Mouse (Mus musculus) retina, postnatal 1 day (tissue): ENCODE results near the gene Ccdc142.

Experiments used
- DNase-seq: peaks from one replicate; pipeline ENCODE4 v3.0.0-alpha.2; 2012

Gene Ccdc142

DNA sequence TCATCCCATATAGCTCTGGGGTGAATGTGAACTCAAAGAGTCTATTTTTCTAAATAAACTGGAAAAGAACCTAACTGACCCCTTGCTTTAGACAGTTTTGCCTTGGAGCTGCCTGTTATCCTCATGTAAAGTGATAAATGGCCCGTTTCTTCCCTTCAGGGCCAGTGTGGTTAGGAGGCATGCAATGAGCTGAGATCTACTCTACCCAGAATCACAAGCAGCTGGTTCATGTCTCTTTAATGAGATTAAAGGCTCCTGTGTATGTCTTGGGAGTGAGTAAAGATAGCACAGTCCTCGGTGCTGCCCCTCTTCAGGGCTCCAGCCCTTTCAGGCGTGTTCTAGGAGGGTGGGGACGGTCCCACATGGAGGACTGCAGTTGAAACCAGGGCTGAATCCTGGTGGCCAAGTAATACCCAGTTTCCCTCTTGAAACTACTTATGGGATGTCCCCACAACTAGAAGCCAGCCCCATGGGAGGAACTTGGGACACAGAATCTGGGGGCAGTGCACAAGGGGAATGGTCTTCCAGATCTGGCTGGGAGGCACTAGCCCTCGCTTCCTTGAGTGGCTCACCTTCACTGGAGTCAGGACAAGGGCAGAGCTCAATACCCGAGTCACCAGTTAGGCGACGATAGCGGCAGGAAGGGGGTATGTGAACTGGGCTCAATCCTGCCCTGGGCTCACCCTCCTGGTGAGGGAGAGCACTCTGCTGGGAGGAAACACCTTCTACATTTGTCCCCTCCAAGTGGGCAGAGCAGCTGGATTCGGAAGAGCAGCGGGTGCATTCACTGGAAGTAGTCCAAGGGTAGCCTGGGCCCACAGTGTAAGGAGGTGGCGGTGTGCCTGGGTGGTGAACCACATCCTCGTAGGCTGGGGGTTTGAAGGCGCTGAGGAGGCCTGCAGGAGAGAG, 17.7 kb downstream of the Ccdc142 start:
- DNase-seq = no peak

DNA sequence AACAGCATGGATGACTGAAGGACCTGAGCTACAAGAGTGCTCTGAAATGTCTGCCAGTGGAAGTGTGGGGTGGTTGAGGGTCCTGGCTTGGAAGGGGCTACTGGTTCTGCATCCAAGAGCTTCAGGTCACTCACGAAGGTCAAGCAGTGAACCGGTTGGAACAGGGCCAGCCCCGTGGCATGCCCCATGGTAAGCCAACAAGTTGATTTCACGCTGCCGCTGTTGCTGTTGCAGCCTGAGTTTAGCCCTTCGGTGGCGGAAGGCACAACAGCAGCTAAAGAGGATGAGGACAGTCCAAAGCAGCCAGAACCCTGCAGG, 18.3 kb downstream of the Ccdc142 start:
- no peak for DNase-seq

GRCm38 (mm10) chr6:83120930-83121862, 19.8 kb downstream of the Ccdc142 start, which contains the start of gene Wbp1:
Wbp1 (minus strand) TSS chr6:83121559.
- peak; percentile 100 for DNase-seq

DNA sequence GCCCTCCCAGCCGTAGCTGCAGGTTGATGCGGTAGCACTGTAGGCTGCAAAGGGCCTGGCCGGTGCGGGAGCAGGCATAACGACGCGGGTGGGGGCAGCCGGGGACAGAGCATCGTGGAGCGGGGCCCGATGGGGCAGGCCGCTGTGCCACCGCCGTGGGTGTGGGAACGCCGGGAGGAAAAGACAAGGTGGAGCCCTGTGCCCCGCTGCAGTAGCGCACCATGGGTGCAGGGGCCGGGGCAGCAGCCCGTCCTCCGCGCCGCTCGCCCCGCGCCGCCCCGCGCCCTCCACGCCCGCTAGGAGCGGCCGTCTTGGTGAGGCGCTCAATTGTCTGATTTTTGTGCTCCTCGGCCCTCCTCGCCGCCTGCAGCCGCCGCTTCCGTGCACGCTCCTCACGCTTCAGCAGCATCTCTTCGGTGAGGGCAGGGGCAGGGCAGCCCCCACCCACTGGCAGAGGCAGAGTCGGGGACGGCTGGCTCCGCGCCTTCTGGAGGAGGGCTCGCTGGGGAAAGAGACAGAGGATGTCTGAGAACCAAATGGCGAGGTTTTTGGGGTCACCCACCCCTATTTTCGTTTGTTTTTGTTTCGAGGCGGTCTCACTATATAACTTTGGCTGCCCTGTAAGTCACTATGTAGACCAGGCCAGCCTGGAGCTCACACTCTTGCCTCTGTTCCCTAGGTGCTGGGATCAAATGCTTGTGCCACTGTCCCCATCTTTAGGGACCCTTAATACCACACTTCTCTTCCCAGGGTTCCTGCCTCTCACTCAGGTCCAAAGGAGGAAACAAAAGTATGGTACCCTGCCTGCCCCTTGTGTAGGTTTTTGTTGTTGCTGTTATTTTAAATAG, 20.7 kb downstream of the Ccdc142 start:
- no peak for DNase-seq

GRCm38 (mm10) chr6:83122961-83123360, 21.6 kb downstream of the Ccdc142 start:
- DNase-seq = no peak

- DNase-seq = peak; percentile 98
Observed at GRCm38 (mm10) chr6:83124851-83125312, 23.5 kb downstream of the Ccdc142 start.

DNA sequence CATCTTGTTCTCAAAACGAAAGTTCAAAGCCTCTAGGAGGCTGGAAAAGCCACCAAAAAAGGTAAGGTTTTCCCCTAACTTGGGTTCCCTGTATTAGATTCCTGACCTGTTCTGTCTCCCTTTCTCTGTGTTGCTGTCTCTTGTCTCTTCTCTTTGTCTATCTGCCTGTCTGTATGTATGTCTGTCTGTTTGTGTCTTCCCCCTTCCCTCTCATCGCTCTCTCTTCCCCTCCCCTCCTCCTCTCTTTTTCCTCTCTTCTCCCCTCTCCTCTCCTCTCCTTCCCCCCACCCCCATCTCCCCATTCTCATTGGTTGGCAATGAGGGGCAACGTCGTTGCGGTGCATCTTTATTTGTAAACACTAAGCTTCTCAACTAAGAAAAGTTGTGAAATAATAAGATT, 23.9 kb downstream of the Ccdc142 start, which contains the start of gene Ino80b:
Gene Ino80b, minus strand, starts transcription at position 101 of the 400 bp plus-strand sequence.
- DNase-seq = no peak

DNA sequence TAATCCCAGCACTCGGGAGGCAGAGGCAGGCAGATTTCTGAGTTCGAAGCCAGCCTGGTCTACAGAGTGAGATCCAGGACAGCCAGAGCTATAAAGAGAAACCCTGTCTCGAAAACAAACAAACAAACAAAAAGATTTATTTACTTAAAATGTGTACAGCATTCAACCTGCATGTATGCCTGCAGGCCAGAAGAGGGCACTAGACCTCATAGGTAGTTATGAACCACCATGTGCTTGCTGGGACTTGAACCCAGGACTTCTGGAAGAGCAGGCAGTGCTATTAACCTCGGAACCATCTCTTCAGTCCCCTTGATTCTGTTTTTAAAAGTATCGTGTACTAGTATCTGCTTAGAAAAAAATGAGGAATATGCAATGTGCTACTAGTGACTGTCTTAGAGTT, 26.0 kb downstream of the Ccdc142 start:
- no peak for DNase-seq

- no peak for DNase-seq
Observed at GRCm38 (mm10) chr6:83131469-83132034, 30.2 kb downstream of the Ccdc142 start.

- DNase-seq = no peak
Observed at GRCm38 (mm10) chr6:83132176-83132919, 30.9 kb downstream of the Ccdc142 start.

GRCm38 (mm10) chr6:83134226-83134625, 32.8 kb downstream of the Ccdc142 start:
- no peak for DNase-seq

- DNase-seq = no peak
Observed at GRCm38 (mm10) chr6:83134951-83135513, 33.6 kb downstream of the Ccdc142 start, which contains the start of gene Rtkn. Rtkn (plus strand) TSS chr6:83135463.

- DNase-seq = no peak
Observed at GRCm38 (mm10) chr6:83135571-83136161, 34.3 kb downstream of the Ccdc142 start.

DNA sequence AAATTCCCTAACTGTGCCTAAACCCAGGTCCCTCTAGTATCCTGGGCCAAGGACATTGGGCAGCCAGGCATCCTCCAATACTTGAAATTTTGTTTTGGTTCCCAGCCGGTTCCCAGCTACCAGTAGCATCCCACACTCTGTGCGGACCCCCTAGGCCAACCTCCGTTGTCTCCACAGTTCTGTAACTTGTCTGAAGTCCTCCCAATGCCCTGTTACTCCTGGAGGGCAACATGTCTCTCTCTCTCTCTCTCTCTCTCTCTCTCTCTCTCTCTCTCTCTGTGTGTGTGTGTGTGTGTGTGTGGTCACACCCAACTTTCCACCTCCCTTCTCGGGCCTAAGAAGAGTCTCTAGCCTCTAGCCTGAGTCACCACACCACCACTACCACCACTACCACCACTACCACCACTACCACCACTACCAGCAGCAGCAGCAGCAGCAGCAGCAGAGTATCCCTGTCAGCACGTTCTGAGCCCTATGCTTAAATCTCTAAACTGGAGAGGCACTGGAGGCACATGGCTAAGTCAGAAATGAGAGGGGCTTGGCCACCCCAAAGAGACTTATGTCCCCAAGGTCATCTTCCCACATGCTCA, 35.0 kb downstream of the Ccdc142 start:
- no peak for DNase-seq

GRCm38 (mm10) chr6:83136881-83137575, 35.6 kb downstream of the Ccdc142 start:
- peak; percentile 83 for DNase-seq

DNA sequence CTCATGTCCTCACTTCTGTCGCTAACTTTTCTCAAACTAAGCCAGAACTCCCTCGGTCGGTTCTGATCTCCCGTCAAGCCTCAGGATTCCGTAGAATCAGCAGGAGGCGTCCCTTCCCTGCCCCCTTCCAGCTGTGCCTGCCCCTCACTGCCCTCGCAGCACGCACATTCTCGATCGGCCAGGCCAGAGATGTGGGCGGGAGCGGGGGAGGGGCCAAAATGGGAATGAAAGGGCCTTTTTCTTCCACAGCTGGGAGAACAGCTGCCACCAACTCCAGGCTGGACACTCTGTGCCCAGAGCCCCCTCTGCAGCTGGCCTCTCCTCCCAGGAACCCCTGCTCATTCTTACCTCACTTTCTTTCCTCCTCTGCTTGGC, 36.2 kb downstream of the Ccdc142 start:
- peak; percentile 87 for DNase-seq

DNA sequence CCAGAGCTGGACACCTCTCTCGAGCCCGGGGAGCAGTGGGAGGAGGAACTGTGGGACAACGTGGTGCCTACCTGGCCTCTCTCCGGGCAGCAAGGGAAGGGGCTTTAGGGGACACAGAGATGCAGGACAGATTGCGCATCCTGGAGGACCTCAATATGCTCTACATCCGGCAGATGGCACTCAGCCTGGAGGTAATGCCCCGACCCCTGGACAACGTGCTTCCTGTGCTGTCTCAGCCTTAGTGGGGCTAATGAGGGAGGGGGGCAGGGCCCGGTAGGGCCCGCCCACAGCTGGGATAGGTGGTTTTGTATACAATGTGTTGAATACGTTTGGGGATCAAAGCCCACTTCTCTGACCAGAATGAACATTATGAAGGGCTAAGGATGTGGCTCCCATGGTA, 36.7 kb downstream of the Ccdc142 start:
- DNase-seq = peak; percentile 81

GRCm38 (mm10) chr6:83140044-83140443, 38.6 kb downstream of the Ccdc142 start:
- no peak for DNase-seq

DNA sequence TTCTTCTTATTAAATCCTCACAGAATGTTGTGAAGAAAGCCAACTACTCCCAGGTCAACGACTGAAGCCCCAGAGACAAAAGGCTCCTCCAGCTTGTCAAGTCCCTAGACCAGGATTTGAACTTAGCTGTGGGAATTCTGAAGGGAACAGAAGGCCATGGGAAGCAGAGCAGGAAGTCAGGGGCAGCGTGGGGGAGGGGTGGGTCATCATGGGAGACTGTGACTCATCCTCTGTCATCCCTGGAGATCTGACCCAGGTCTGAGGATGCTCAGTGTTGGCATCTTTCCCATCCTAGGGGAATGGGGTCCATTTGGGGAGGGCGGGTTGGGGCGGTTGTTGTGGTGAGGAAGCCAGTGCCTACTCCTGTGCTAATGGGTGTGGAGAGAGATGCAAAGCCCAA, 40.2 kb downstream of the Ccdc142 start:
- DNase-seq = peak; percentile 44
